Mouse (Mus musculus): ENCODE measurements around the gene Dlg2. TPM values are rescaled to one million over a fixed set of nuclear protein-coding genes. Genes with fewer than 3 reads are reported as not detected.

Gene Dlg2
- polyA plus RNA-seq, 1 experiment from 2014 or later = 4.1 TPM

DNA sequence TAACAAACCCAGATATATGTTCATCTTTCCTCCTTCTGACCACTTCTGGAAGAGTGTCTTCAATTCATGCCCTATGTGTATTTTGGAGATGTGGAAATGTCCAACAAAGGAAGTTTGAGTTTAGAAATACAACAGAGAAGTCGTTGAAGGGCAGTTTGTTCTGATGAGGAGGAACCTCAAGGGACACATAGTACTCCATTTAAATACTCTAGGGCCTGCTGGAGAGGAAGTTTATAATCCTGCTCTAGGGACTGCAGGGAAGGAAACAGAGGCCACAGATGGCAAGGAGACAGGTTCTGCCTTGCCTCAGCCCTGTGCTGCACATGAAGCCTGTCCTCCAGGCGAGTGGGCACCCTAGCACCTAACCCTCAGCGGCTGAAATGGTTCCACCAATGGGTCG is 1965.6 kb downstream of the Dlg2 start:
- WGBS = 78% methylated on average over 4 of the region's 4 CpGs

DNA sequence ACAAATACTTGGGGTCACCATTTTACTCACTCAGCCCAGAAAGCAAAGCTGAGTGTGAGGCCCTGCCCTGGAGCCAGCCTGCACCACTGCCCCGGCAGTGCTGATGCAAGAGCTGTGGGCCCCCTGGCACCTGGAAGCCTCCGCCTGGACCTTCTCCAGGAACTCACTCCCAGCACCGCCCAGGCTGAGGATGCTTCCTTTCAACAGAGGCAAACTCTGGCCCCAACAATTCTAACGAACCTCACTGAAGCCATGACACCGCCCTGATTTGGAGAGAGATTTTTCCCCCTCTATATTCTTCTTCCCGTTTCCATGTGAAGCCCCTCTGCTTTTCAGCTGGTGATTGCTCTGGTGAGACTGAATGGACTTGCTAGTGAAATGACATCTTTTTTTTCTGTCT is 1971.5 kb downstream of the Dlg2 start:
- no peak for ATAC-seq (ENCODE audit: insufficient read depth, low FRiP score, low read depth)
- Histone ChIP-seq H3K9me3 (no peaks in the 10 kb centered on the region), H3K27ac (no peak overlapping the region), H3K9ac (no peak overlapping the region), H3K4me1 (no peaks in the 10 kb centered on the region), H3K4me2 (no peak overlapping the region), H3K27me3 (replicated peaks) (no peaks in the 10 kb centered on the region), H3K36me3 (no peaks in the 10 kb centered on the region), H3K4me3 (replicated peaks) (no peak overlapping the region)
- 62% methylated on average over 6 of the region's 6 CpGs for WGBS

More for the DNA sequence above, 1965.6 kb downstream of the Dlg2 start:
- Histone ChIP-seq H3K4me1 (no peaks in the 10 kb centered on the region), H3K9ac (no peak overlapping the region), H3K27ac (no peak overlapping the region), H3K4me2 (no peak overlapping the region), H3K4me3 (replicated peaks) (no peak overlapping the region), H3K27me3 (replicated peaks) (no peaks in the 10 kb centered on the region), H3K9me3 (no peaks in the 10 kb centered on the region), H3K36me3 (no peaks in the 10 kb centered on the region)
- ATAC-seq (ENCODE audit: insufficient read depth, low FRiP score, low read depth) = no peak

DNA sequence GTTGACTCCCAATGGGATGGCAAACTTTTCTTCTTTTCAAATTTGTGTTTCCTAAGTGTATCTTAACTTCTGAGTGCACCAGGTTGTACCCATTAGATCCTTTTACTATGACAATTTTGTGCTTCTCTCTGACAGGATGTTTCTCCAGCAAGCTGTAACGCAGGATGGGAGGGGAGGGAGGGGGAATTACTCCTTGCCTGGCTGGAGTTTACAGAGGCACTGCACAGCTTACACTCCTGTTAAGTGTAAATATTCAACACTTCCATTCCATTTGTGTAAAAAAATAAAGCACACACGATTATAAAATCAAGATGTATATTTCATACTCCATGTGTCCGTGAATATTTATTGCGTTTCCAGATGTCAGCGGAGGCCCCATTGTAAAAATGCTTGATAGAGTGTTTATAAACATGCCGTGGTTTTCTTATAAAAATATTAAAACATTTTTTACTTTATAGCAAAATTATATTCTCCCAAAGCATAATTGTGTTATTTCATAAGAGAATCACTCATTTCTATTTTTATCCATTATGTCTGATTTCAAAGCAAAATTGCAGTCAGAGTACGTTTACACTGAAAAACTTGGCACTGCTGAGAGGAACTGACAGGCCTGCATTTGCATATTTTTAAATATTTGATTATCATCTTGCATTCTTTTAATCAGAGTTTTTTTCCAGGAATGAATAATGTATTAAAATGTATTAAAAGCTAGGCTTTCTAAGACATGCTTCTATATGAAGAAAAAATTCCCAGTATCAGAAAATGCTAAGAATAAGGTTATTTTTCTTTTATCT is 1972.5 kb downstream of the Dlg2 start:
- no peak overlapping the region for H3K27ac ChIP-seq
- H3K4me1 ChIP-seq = no peaks in the 10 kb centered on the region
- ATAC-seq (ENCODE audit: insufficient read depth, low FRiP score, low read depth) = no peak
- no peaks in the 10 kb centered on the region for H3K9me3 ChIP-seq
- 49% methylated on average over 7 of the region's 7 CpGs for WGBS
- H3K4me2 ChIP-seq = no peak overlapping the region
- no peaks in the 10 kb centered on the region for H3K27me3 ChIP-seq (replicated peaks)
- H3K4me3 ChIP-seq (replicated peaks) = no peak overlapping the region
- H3K9ac ChIP-seq = no peak overlapping the region
- no peaks in the 10 kb centered on the region for H3K36me3 ChIP-seq

DNA sequence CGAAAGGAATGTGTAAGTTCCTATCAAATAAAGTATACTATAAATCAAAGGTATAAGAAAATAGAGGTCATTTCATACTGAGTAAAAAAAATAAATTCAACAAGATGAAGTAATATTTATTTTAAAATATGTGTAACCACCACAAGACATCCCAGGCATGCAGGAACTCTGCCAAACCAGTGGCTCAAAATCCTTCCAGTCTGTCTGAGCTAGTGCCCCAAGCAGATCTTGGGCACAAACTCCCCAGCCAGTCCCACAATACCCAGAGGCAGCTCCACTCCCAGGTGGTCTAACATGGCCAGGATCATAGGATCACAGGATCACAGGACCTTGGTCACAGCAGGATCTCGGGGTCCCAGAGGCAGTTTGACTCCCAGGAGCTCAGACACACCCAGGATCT is 1977.7 kb downstream of the Dlg2 start:
- Histone ChIP-seq H3K4me2 (no peak overlapping the region), H3K27me3 (replicated peaks) (no peaks in the 10 kb centered on the region)

DNA sequence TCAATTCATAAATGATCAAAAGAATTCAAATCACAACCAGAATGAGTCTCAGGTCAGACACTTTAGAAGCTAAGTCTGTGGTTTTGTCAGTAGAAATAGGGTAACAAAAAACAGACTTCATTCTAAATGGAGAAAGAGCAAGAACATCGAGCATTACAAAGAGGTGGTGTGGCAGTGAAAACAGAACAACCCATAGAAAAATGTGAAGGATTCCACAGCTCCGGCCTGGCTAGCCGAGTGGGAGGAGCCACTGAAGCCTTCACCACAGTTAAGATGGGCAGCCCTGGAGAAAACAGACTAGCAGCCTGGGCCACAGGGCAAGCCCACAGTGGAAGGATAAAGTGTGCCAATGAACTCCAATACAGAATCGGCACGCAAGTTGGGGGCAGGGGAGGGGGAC is 1979.5 kb downstream of the Dlg2 start:
- no peak overlapping the region for H3K4me2 ChIP-seq
- no peaks in the 10 kb centered on the region for H3K9me3 ChIP-seq
- ATAC-seq (ENCODE audit: insufficient read depth, low FRiP score, low read depth) = no peak
- no peak overlapping the region for H3K4me3 ChIP-seq (replicated peaks)
- H3K36me3 ChIP-seq = no peaks in the 10 kb centered on the region
- no peaks in the 10 kb centered on the region for H3K4me1 ChIP-seq
- no peaks in the 10 kb centered on the region for H3K27me3 ChIP-seq (replicated peaks)
- no peak overlapping the region for H3K27ac ChIP-seq
- no peak overlapping the region for H3K9ac ChIP-seq
- WGBS = 54% methylated on average over 5 of the region's 5 CpGs

More for the DNA sequence above, 1977.7 kb downstream of the Dlg2 start:
- Histone ChIP-seq H3K9ac (no peak overlapping the region), H3K9me3 (no peaks in the 10 kb centered on the region), H3K4me3 (replicated peaks) (no peak overlapping the region), H3K27ac (no peak overlapping the region), H3K4me1 (no peaks in the 10 kb centered on the region), H3K36me3 (no peaks in the 10 kb centered on the region)
- ATAC-seq (ENCODE audit: insufficient read depth, low FRiP score, low read depth) = no peak
- 56% methylated on average over 2 of the region's 2 CpGs for WGBS

DNA sequence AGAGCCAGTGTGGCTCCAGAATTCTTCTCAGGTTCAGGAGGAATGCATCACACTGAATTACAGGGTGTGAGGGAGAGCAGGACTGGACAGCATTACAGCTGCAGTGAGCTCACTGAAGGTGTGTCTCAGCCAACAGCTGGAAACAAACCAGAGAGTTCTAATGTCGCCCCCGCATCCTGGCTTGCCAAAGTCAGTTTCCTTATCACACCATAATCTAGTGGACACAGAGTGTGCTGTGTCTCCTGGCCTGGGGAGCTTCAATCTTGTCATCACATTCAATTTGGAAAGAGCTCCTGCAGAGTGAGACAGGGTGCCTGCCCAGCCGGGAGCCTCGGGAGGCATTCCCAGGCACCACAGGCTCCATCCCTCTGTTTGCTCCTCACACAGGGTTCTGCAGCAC is 1981.3 kb downstream of the Dlg2 start:
- H3K27ac ChIP-seq = no peak overlapping the region
- H3K9me3 ChIP-seq = no peaks in the 10 kb centered on the region
- no peaks in the 10 kb centered on the region for H3K36me3 ChIP-seq
- peak; percentile 58; the same call in 1 of the 2 replicates for ATAC-seq (ENCODE audit: insufficient read depth, low FRiP score, low read depth)
- H3K4me2 ChIP-seq = no peak overlapping the region
- no peak overlapping the region for H3K9ac ChIP-seq
- no peaks in the 10 kb centered on the region for H3K27me3 ChIP-seq (replicated peaks)
- H3K4me1 ChIP-seq = no peaks in the 10 kb centered on the region
- 20% methylated on average over 4 of the region's 4 CpGs for WGBS
- H3K4me3 ChIP-seq (replicated peaks) = no peak overlapping the region

DNA sequence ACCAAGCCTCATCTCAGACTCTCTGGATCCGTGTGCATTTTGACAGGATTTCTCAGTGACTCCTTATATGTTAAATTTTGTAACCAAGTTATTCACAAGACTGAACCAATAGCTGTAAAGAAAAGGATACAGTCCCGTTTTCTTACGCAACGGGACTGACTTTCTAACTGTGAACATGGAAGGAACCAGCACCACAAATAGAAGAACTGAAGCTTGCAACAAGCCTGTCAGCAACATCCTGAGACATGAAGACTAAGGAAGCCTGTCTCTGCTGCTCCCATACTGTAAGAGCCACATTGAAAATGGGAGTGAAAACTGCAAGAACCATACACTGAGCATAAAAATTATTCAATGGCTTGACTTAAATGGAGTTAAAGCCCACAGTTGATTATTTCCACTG is 1981.8 kb downstream of the Dlg2 start:
- Histone ChIP-seq H3K36me3 (no peaks in the 10 kb centered on the region), H3K9me3 (no peaks in the 10 kb centered on the region), H3K9ac (no peak overlapping the region), H3K27me3 (replicated peaks) (no peaks in the 10 kb centered on the region), H3K4me3 (replicated peaks) (no peak overlapping the region), H3K4me1 (no peaks in the 10 kb centered on the region), H3K27ac (no peak overlapping the region), H3K4me2 (no peak overlapping the region)
- WGBS = 58% methylated on average over 4 of the region's 4 CpGs
- no peak for ATAC-seq (ENCODE audit: insufficient read depth, low FRiP score, low read depth)

DNA sequence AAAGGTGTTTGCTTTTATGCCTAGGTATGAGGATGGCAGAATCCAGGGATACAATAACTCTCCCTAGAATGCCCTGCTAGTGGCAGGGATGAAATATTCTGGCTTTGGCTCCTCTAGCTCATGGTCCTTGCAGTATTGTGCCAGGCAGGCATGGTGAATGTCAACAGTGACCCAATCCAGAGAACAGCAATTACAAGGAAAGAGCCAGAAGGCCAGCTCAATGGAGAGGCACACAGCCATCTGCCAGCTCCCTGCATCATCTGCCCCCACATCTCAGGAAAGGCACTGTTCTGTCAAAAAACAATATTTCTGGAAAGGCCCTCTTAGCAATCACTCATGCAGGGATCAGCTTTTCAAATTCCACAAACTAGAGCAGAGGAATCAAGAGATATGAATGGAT is 1984.1 kb downstream of the Dlg2 start:
- no peaks in the 10 kb centered on the region for H3K27me3 ChIP-seq (replicated peaks)
- ATAC-seq (ENCODE audit: insufficient read depth, low FRiP score, low read depth) = no peak
- H3K27ac ChIP-seq = no peak overlapping the region
- no peak overlapping the region for H3K4me2 ChIP-seq
- no peaks in the 10 kb centered on the region for H3K9me3 ChIP-seq
- H3K4me1 ChIP-seq = no peaks in the 10 kb centered on the region
- no peak overlapping the region for H3K4me3 ChIP-seq (replicated peaks)
- no peak overlapping the region for H3K9ac ChIP-seq
- no peaks in the 10 kb centered on the region for H3K36me3 ChIP-seq

DNA sequence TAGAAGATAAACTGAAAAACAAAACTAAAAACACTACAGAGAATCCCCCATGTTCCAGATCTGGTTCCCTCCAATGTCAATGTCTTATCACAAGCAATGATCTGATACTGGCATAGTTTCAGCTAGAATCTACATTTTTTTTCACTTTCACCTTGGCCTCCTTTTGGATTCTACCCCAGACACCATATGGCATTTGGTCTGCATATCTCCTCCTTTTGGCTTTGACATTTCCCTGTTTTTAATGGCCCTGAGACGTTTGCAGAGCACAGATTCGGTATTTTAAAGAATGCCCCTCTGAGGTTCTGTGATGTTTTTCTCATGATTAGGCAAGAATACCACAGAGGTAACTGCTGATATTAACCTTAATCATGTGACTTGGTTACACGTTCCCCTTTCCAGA is 1984.8 kb downstream of the Dlg2 start:
- WGBS = 45% methylated on average over 3 of the region's 3 CpGs

DNA sequence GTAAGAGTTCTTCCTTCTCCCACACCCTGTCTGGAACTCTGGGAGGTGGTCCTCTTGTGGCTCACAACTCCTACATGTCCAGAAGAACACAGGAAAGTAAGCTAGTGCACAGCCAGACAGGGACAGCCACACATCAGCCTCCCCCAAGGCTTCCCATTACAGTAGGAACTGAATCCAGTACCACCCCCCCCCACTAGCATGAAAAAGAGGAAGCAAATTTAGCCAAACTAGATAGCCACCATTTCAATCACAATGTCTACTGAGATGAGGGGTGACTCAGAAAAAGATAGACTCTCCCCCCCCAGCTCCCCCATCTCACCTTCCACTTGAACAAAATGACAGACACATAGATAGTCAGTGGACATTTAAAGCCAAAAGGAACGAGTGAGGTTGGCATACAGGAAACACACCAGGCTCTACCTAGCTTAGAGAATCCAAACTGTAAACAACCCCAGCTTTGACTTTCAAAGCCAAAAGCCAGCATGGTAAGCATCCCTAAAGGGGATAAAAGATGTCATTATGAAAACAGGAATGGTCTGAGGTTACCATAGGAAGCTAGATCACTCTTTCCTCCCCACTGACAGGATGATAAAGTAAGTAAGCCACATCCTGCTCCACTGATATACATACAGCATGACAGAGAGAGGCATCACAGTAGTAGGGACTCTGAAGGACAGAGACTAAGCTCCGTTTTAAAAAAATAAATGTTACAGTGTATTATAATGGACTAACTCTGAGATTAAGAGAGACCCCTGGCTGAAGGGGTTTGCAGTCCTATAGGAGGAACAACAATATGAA is 1986.8 kb downstream of the Dlg2 start:
- Histone ChIP-seq H3K4me3 (replicated peaks) (no peak overlapping the region), H3K9ac (no peak overlapping the region), H3K9me3 (no peaks in the 10 kb centered on the region), H3K27ac (no peak overlapping the region), H3K4me1 (no peaks in the 10 kb centered on the region), H3K36me3 (no peaks in the 10 kb centered on the region), H3K4me2 (no peak overlapping the region), H3K27me3 (replicated peaks) (no peaks in the 10 kb centered on the region)
- no peak for ATAC-seq (ENCODE audit: insufficient read depth, low FRiP score, low read depth)
- 56% methylated on average over 2 of the region's 2 CpGs for WGBS

More for the DNA sequence above, 1984.8 kb downstream of the Dlg2 start:
- Histone ChIP-seq H3K4me1 (no peaks in the 10 kb centered on the region), H3K9me3 (no peaks in the 10 kb centered on the region), H3K4me2 (no peak overlapping the region), H3K36me3 (no peaks in the 10 kb centered on the region), H3K27ac (no peak overlapping the region), H3K9ac (no peak overlapping the region), H3K27me3 (replicated peaks) (no peaks in the 10 kb centered on the region), H3K4me3 (replicated peaks) (no peak overlapping the region)
- ATAC-seq (ENCODE audit: insufficient read depth, low FRiP score, low read depth) = no peak

DNA sequence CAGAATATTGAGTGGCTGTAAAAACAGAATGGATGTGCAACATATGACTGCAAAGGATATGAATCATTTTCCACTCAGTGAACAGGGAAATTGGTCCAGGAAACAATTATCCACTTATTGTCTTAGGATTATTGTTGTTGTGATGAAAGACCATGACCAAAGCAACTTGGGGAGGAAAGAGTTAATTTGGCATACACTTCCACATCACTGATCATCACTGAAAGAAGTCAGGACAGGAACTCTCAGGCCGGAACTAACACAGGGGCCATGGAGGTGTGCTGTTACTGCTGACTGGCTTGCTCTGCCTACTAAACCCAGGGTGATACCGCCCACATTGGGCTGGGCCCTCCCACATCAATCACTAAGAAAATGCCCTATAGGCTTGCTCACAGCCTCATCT is 1987.8 kb downstream of the Dlg2 start:
- Histone ChIP-seq H3K27me3 (replicated peaks) (no peaks in the 10 kb centered on the region), H3K4me2 (no peak overlapping the region), H3K4me3 (replicated peaks) (no peak overlapping the region), H3K9me3 (no peaks in the 10 kb centered on the region), H3K36me3 (no peaks in the 10 kb centered on the region), H3K27ac (no peak overlapping the region), H3K9ac (no peak overlapping the region), H3K4me1 (no peaks in the 10 kb centered on the region)
- 84% methylated on average over 2 of the region's 2 CpGs for WGBS
- no peak for ATAC-seq (ENCODE audit: insufficient read depth, low FRiP score, low read depth)

DNA sequence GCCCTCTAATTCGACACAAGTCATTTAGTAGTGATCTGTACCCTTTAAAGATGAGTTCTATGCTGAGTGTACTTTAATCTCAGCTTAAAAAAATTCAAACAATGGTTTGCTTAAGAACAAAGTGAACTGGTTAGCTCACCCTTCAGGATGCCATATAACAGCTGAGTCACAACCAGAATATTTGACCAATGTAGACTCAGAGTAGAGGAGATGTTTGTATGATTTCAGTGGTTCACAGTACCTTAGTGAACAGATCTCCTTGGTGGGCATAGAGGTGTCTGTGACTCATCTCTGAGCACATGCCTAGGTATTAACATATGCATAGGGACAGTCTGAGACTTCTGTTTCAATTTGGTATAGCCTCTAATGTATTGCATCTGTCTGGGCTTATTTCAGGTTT is 2002.7 kb downstream of the Dlg2 start:
- no peaks in the 10 kb centered on the region for H3K27me3 ChIP-seq (replicated peaks)
- H3K9me3 ChIP-seq = no peaks in the 10 kb centered on the region
- 59% methylated on average over 1 of the region's 1 CpGs for WGBS
- H3K4me2 ChIP-seq = no peak overlapping the region
- H3K4me3 ChIP-seq (replicated peaks) = no peak overlapping the region
- no peak overlapping the region for H3K27ac ChIP-seq
- H3K4me1 ChIP-seq = no peaks in the 10 kb centered on the region
- H3K9ac ChIP-seq = no peak overlapping the region
- no peak for ATAC-seq (ENCODE audit: insufficient read depth, low FRiP score, low read depth)
- no peaks in the 10 kb centered on the region for H3K36me3 ChIP-seq
